Mouse (Mus musculus) embryonic fibroblast, embryonic 13.5 days (primary cell): ENCODE data around the gene Fam222b.

Experiments
- CTCF ChIP-seq: IDR thresholded peaks from 2 replicates; pipeline ENCODE4 v1.5.1; 2011; ENCODE audit warnings: mild to moderate bottlenecking, control low read depth, low read length, moderate library complexity, borderline replicate concordance; ENCODE audit not compliant: insufficient read depth
- POLR2A ChIP-seq: IDR thresholded peaks from 2 replicates; pipeline ENCODE4 v1.6.1; 2011; ENCODE audit warnings: low read depth, mild to moderate bottlenecking, control low read depth, low read length, moderate library complexity

GRCm38 (mm10) chr11:78113616-78114015 is 19.2 kb downstream of the Fam222b start:
- no peak for TF ChIP-seq CTCF
- TF ChIP-seq POLR2A = no peak
